Mouse (Mus musculus): Measurements from ENCODE around the gene Rps2.

Gene Rps2

GRCm38 (mm10) chr17:24769146-24769545, 51.2 kb downstream of the Rps2 start:
- DNase-seq (ENCODE audit: low spot score) = no peak

Measured in T-cell, adult 2 months (primary cell).